Mouse (Mus musculus) C2C12 (cell line): Measurements from ENCODE around the gene Pigc. TPM values are rescaled to one million over a fixed set of nuclear protein-coding genes. Genes with fewer than 3 reads are reported as not detected.

ENCODE experiments used
- H3K27me3 ChIP-seq: one replicate; pipeline ENCODE4 v1.6.1; 2011; ENCODE audit not compliant: control insufficient read depth, insufficient read depth, insufficient read length
- H3K36me3 ChIP-seq: one replicate; pipeline ENCODE4 v1.6.1; 2011; ENCODE audit not compliant: control insufficient read depth, insufficient read depth
- H3K4me3 ChIP-seq: one replicate; pipeline ENCODE4 v1.5.1; 2011; ENCODE audit warnings: mild to moderate bottlenecking, control low read depth; ENCODE audit not compliant: poor library complexity, insufficient read depth, severe bottlenecking
- H3K79me2 ChIP-seq: one replicate; pipeline ENCODE4 v1.6.1; 2011; ENCODE audit not compliant: control insufficient read depth, insufficient read depth
- H3K79me3 ChIP-seq: one replicate; pipeline ENCODE4 v1.6.1; 2011; ENCODE audit warnings: low read depth, control low read depth
- H3ac ChIP-seq: one replicate; pipeline ENCODE3; 2011; ENCODE audit warnings: low read depth; ENCODE audit not compliant: control insufficient read depth, insufficient read length
- CEBPB ChIP-seq: IDR thresholded peaks from one replicate; pipeline ENCODE4 v1.6.1; 2011; ENCODE audit warnings: low read depth, mild to moderate bottlenecking, control low read depth, moderate library complexity
- CTCF ChIP-seq: IDR thresholded peaks from one replicate; pipeline ENCODE4 v1.5.1; 2011; ENCODE audit not compliant: control insufficient read depth, insufficient read depth, insufficient read length
- FOSL1 ChIP-seq: IDR thresholded peaks from one replicate; pipeline ENCODE4 v1.8.0; 2011; ENCODE audit warnings: mild to moderate bottlenecking, low read length; ENCODE audit not compliant: poor library complexity, insufficient read depth, severe bottlenecking
- MAX ChIP-seq: IDR thresholded peaks from one replicate; pipeline ENCODE4 v1.6.1; 2011; ENCODE audit warnings: mild to moderate bottlenecking, control low read depth
- MYOD1 ChIP-seq: IDR thresholded peaks from one replicate; pipeline ENCODE4 v1.6.1; 2011; ENCODE audit warnings: low read depth; ENCODE audit not compliant: control insufficient read depth, insufficient read length
- MYOG ChIP-seq: IDR thresholded peaks from one replicate; pipeline ENCODE4 v1.6.1; 2011; ENCODE audit not compliant: control insufficient read depth, insufficient read length; ENCODE audit errors: extremely low read depth
- USF1 ChIP-seq: IDR thresholded peaks from one replicate; pipeline ENCODE4 v1.6.1; 2011; ENCODE audit warnings: low read depth, mild to moderate bottlenecking, control low read depth, moderate library complexity
- polyA plus RNA-seq: library from polyadenylated mRNA; unstranded; fragments of >200 nt; fragmentation: generic; extraction: Trizol; gene quantifications from one replicate; pipeline ENCODE4 v1.2.1, GENCODE M21; 2012; ENCODE audit warnings: missing spikeins

The Pigc gene
- polyA plus RNA-seq, 1 experiment = 9.2 TPM

GRCm38 (mm10) chr1:162016982-162017381 lies 48.0 kb downstream of the Pigc start:
- Histone ChIP-seq H3K79me2 (no peaks in the 10 kb centered on the region), H3K36me3 (no peaks in the 10 kb centered on the region), H3K27me3 (no peaks in the 10 kb centered on the region), H3ac (no peak overlapping the region), H3K79me3 (no peaks in the 10 kb centered on the region), H3K4me3 (no peak overlapping the region)
- no peak for TF ChIP-seq CTCF
- no peak for TF ChIP-seq USF1
- TF ChIP-seq MYOD1 = no peak
- TF ChIP-seq CEBPB = no peak

- TF ChIP-seq FOSL1 (no peak), MAX (no peak), CEBPB (no peak), MYOD1 (no peak), MYOG (no peak), CTCF (no peak), USF1 (no peak)
- Histone ChIP-seq H3ac (no peak overlapping the region), H3K27me3 (no peaks in the 10 kb centered on the region), H3K4me3 (no peak overlapping the region), H3K79me3 (no peaks in the 10 kb centered on the region), H3K79me2 (no peaks in the 10 kb centered on the region), H3K36me3 (no peaks in the 10 kb centered on the region)
Observed at GRCm38 (mm10) chr1:162017975-162018600, 49.1 kb downstream of the Pigc start.

- TF ChIP-seq MYOD1 (no peak), CEBPB (peak; percentile 27)
- Histone ChIP-seq H3K36me3 (no peaks in the 10 kb centered on the region), H3K4me3 (no peak overlapping the region), H3K79me2 (no peaks in the 10 kb centered on the region), H3ac (no peak overlapping the region), H3K79me3 (no peaks in the 10 kb centered on the region), H3K27me3 (no peaks in the 10 kb centered on the region)
Observed at GRCm38 (mm10) chr1:162018601-162018977, 49.6 kb downstream of the Pigc start.

GRCm38 (mm10) chr1:162020303-162020731 lies 51.3 kb downstream of the Pigc start:
- Histone ChIP-seq H3ac (no peak overlapping the region), H3K36me3 (no peaks in the 10 kb centered on the region), H3K79me3 (no peaks in the 10 kb centered on the region), H3K27me3 (no peaks in the 10 kb centered on the region), H3K4me3 (no peak overlapping the region), H3K79me2 (no peaks in the 10 kb centered on the region)
- TF ChIP-seq MYOG (no peak), CTCF (no peak), MYOD1 (no peak), USF1 (no peak)

GRCm38 (mm10) chr1:162020766-162021165 lies 51.8 kb downstream of the Pigc start:
- H3K79me3 ChIP-seq = no peaks in the 10 kb centered on the region
- no peak overlapping the region for H3K4me3 ChIP-seq
- TF ChIP-seq MYOG (no peak), FOSL1 (no peak), MAX (no peak), USF1 (no peak), CTCF (no peak)
- H3K27me3 ChIP-seq = no peaks in the 10 kb centered on the region
- H3K36me3 ChIP-seq = no peaks in the 10 kb centered on the region
- no peak overlapping the region for H3ac ChIP-seq
- H3K79me2 ChIP-seq = no peaks in the 10 kb centered on the region

Other genes starting within 250 kb of the Pigc start
- not detected for gene Fasl, start 180.7 kb upstream of the Pigc start, polyA plus RNA-seq
- 3.7 TPM for gene Suco, start 92.5 kb upstream of the Pigc start, polyA plus RNA-seq
- gene 4930558K02Rik, start 10.4 kb downstream of the Pigc start, polyA plus RNA-seq = not detected